Mouse (Mus musculus) kidney, adult 2 months (tissue): ENCODE data around the gene Slc26a5. TPM values are rescaled to one million over a fixed set of nuclear protein-coding genes. Genes with fewer than 3 reads are reported as not detected.

Experiments
- DNase-seq: peaks from one replicate; pipeline ENCODE4 v3.0.0; 2021
- H3K27ac ChIP-seq: fragments of 200-500 bp; 2 replicates; pipeline ENCODE4 v1.5.1; 2012; ENCODE audit warnings: low read depth, low read length, control low read depth, inconsistent platforms; ENCODE audit not compliant: insufficient read depth
- H3K27me3 ChIP-seq: fragments of 200-500 bp; replicated peaks from 2 replicates; pipeline ENCODE4 v1.6.1; 2012; ENCODE audit warnings: mild to moderate bottlenecking, moderate library complexity, low read length, inconsistent platforms; ENCODE audit not compliant: control insufficient read depth, insufficient read depth
- H3K36me3 ChIP-seq: fragments of 200-500 bp; 2 replicates; pipeline ENCODE4 v1.6.1; 2012; ENCODE audit warnings: mild to moderate bottlenecking, moderate library complexity, low read length, inconsistent platforms; ENCODE audit not compliant: control insufficient read depth, insufficient read depth
- H3K4me1 ChIP-seq: fragments of 200-500 bp; 2 replicates; pipeline ENCODE4 v1.6.1; 2011; ENCODE audit warnings: low read length; ENCODE audit not compliant: control insufficient read depth, insufficient read depth
- H3K4me3 ChIP-seq: fragments of 200-500 bp; 2 replicates; pipeline ENCODE4 v1.5.1; 2011; ENCODE audit warnings: mild to moderate bottlenecking, low read depth, low read length, control low read depth; ENCODE audit not compliant: insufficient read depth
- CTCF ChIP-seq: fragments of 200-500 bp; conservative IDR thresholded peaks from 2 replicates; pipeline ENCODE4 v1.5.1; 2011; ENCODE audit warnings: low read depth, mild to moderate bottlenecking, control low read depth, low read length, moderate library complexity, mixed read lengths; ENCODE audit not compliant: insufficient read depth, insufficient read length
- POLR2A ChIP-seq: fragments of 200-500 bp; IDR thresholded peaks from one replicate; pipeline ENCODE4 v1.6.1; 2011; ENCODE audit warnings: low read depth, low read length, control low read depth
- WGBS: fragments of 180-500 bp; shearing (Covaris S2); methylation state at CpG from one replicate; pipeline ENCODE4 v1.1.7; 2018; 5-methylcytosine and 5-hydroxymethylcytosine counted together
- polyA plus RNA-seq: library from polyadenylated mRNA; depleted of rRNA; stranded (reverse); fragments of >200 nt; gene quantifications from 2 replicates; pipeline ENCODE4 v1.2.3, GENCODE M21; 2012; rRNA removed

Gene Slc26a5
- not detected in 2 replicates for polyA plus RNA-seq

DNA sequence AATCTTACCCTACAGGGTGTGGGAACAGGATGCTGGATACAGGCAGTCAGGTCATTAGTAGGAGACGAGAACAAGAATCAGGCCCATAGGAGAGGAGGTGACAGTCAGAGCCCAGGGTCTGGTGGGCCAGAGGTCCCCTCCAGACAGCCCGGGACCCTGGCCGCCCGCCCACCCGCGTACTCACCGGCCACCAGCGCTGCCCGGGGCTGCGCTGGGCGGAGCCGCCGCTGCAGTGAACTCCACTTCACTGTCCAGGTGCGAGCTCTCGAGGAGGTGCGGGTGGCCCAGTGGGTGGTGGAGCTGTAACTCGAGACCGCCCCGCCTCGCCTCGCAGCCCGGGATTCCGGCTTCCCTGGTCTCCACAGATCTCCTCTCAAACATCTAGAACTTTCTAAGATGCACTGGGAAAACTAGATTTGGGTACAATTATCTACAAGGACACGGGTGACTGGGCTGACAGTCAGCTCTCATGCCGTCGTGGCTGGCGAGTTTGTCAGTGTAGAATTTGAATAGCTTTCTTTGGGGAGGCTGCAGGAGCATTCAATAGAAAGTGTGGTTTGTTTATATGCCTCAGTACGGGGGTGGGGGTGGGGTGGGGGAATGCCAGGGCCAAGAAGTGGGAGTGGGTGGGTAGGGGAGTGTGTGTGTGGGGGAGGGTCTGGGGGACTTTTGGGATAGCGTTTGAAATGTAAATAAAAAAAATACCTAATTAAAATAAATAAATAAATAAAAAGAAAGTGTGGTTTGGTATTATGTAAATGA lies at the start of gene Slc26a5:
Slc26a5 (minus strand) TSS at position 259 of the 762 bp plus-strand sequence.
- DNase-seq, result peak; percentile 1
- no peaks in the 10 kb centered on the region for H3K36me3 ChIP-seq
- no peaks in the 10 kb centered on the region for H3K27me3 ChIP-seq
- 2% methylated on average over 29 of the region's 29 CpGs for WGBS
- TF ChIP-seq POLR2A (no peak), CTCF (no peak)
- no peak within 1 kb of the TSS for H3K27ac ChIP-seq
- H3K4me3 ChIP-seq, result no peak within 1 kb of the TSS
- no peaks in the 10 kb centered on the region for H3K4me1 ChIP-seq

GRCm38 (mm10) chr5:21914776-21915175 lies 49.4 kb upstream of the Slc26a5 start:
- 76% methylated on average over 3 of the region's 3 CpGs for WGBS
- no peaks in the 10 kb centered on the region for H3K4me1 ChIP-seq

GRCm38 (mm10) chr5:21912835-21913530 lies 47.6 kb upstream of the Slc26a5 start:
- no peak for TF ChIP-seq POLR2A
- TF ChIP-seq CTCF, result no peak
- no peak overlapping the region for H3K4me3 ChIP-seq
- DNase-seq, result no peak
- no peaks in the 10 kb centered on the region for H3K36me3 ChIP-seq
- no peak overlapping the region for H3K27ac ChIP-seq
- 72% methylated on average over 23 of the region's 23 CpGs for WGBS
- H3K27me3 ChIP-seq, result no peaks in the 10 kb centered on the region
- H3K4me1 ChIP-seq, result no peaks in the 10 kb centered on the region

More at GRCm38 (mm10) chr5:21914776-21915175, 49.4 kb upstream of the Slc26a5 start:
- no peaks in the 10 kb centered on the region for H3K27me3 ChIP-seq
- no peak overlapping the region for H3K4me3 ChIP-seq
- no peak overlapping the region for H3K27ac ChIP-seq
- no peak for TF ChIP-seq POLR2A
- no peak for TF ChIP-seq CTCF
- no peaks in the 10 kb centered on the region for H3K36me3 ChIP-seq
- no peak for DNase-seq

GRCm38 (mm10) chr5:21910726-21911125 lies 45.3 kb upstream of the Slc26a5 start:
- DNase-seq, result no peak
- no peaks in the 10 kb centered on the region for H3K27me3 ChIP-seq
- no peaks in the 10 kb centered on the region for H3K36me3 ChIP-seq
- no peak overlapping the region for H3K4me3 ChIP-seq
- H3K27ac ChIP-seq, result no peak overlapping the region
- 94% methylated on average over 12 of the region's 12 CpGs for WGBS
- H3K4me1 ChIP-seq, result no peaks in the 10 kb centered on the region
- TF ChIP-seq POLR2A (no peak), CTCF (no peak)

DNA sequence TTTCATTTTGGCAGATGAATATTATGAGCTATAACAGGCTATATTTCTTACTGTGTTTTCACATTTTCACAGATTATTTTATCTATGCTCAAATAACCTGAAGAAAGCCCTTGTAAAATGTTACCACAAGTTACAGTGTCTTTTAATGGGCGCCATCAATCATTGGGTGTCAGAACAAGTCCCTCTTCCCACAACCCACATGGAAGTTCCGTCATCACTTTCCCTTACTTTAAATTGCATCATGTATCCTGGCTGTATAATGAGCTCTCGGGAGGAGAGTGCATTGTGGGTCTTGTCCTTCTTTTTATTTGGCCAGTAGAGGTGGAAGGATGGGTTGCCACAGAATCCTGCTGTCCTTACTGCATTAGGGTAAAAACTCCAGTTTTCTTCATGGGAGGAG lies 44.3 kb upstream of the Slc26a5 start:
- TF ChIP-seq CTCF (no peak), POLR2A (no peak)
- WGBS, result 79% methylated on average over 3 of the region's 3 CpGs

DNA sequence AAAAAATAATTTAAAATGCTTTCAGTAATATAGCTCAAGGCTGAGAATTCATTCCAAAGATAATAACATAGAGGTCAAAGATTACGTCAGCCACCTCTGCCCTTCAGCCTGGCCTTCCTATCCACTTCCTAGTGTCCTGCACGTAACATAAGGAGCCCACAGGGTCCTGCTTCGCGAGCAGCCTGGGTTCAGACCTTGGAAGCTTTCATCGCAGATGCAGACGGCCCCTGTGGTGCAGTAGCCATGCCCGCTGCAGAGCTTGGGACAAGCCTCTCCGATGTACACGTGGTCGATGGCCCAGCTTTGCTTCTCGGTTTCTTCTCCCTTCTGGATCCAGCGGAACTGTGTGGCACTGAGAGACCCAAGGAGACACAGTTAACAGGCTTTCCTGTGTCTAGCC lies 36.0 kb upstream of the Slc26a5 start:
- Histone ChIP-seq H3K27ac (no peak overlapping the region), H3K4me1 (no peaks in the 10 kb centered on the region), H3K27me3 (no peaks in the 10 kb centered on the region), H3K4me3 (no peak overlapping the region), H3K36me3 (no peaks in the 10 kb centered on the region)
- no peak for TF ChIP-seq POLR2A
- TF ChIP-seq CTCF, result no peak
- 67% methylated on average over 12 of the region's 12 CpGs for WGBS
- DNase-seq, result no peak

More for the DNA sequence above, 44.3 kb upstream of the Slc26a5 start:
- DNase-seq, result no peak
- Histone ChIP-seq H3K4me3 (no peak overlapping the region), H3K27ac (no peak overlapping the region), H3K4me1 (no peaks in the 10 kb centered on the region), H3K36me3 (no peaks in the 10 kb centered on the region), H3K27me3 (no peaks in the 10 kb centered on the region)

GRCm38 (mm10) chr5:21900891-21901290 lies 35.5 kb upstream of the Slc26a5 start:
- Histone ChIP-seq H3K27ac (no peak overlapping the region), H3K27me3 (no peaks in the 10 kb centered on the region), H3K36me3 (no peaks in the 10 kb centered on the region), H3K4me3 (no peak overlapping the region), H3K4me1 (no peaks in the 10 kb centered on the region)
- WGBS, result 58% methylated on average over 6 of the region's 6 CpGs
- no peak for DNase-seq
- TF ChIP-seq POLR2A (no peak), CTCF (no peak)
